Mouse (Mus musculus): Measurements from ENCODE around the gene Copb2.

- TF ChIP-seq POLR2A (IDR thresholded peaks at IDR 0.05; ENCODE audit: extremely low read depth, insufficient read depth, low read length) = no peak
- no peak for TF ChIP-seq CTCF (IDR thresholded peaks at IDR 0.05; ENCODE audit: extremely low read depth, insufficient read depth, low read length)
Observed at GRCm38 (mm10) chr9:98534675-98535280, 28.7 kb upstream of the Copb2 start.
